Mouse (Mus musculus) liver, adult 2 months (tissue): ENCODE results near the gene Cd82.

Source experiments
- CTCF ChIP-seq: fragments of 200-500 bp; IDR thresholded peaks from 2 replicates; pipeline ENCODE4 v1.5.1; 2011; ENCODE audit warnings: low read depth, low read length, control low read depth
- POLR2A ChIP-seq: fragments of 200-500 bp; IDR thresholded peaks from 2 replicates; pipeline ENCODE4 v1.6.1; 2011; ENCODE audit warnings: low read length, control low read depth; ENCODE audit not compliant: insufficient read depth; ENCODE audit errors: extremely low read depth

- TF ChIP-seq POLR2A (no peak), CTCF (no peak)
Measured at GRCm38 (mm10) chr2:93485459-93485858, 22.5 kb upstream of the Cd82 start.
